Mouse (Mus musculus) heart, embryonic 14.5 days (tissue): Measurements from ENCODE around the gene Arntl. TPM values are rescaled to one million over a fixed set of nuclear protein-coding genes. Genes with fewer than 3 reads are reported as not detected.

Source experiments
- ATAC-seq: fragments of 200-750 bp; cut with Nextera tagmentation; 2 replicates; pipeline ENCODE4 v1.8.0; 2017; ENCODE audit warnings: low read depth, moderate TSS enrichment; ENCODE audit not compliant: insufficient number of reproducible peaks, insufficient read depth, low FRiP score
- H3K27ac ChIP-seq, 2 experiments: fragments of 200-500 bp in 1 of 2; fragments of 300-500 bp in 1 of 2; sonication (generic) in 1 of 2; replicated peaks in 1 of 2; 2 replicates each; pipeline ENCODE4 v1.5.1; 2012 to 2014; ENCODE audit warnings: low read depth in 2 of 2, low read length in 2 of 2, control low read depth in 1 of 2, mild to moderate bottlenecking in 1 of 2, mixed read lengths in 1 of 2; ENCODE audit not compliant: control insufficient read depth in 1 of 2, insufficient read depth in 1 of 2
- H3K27me3 ChIP-seq: fragments of 300-500 bp; sonication (generic); 2 replicates; pipeline ENCODE4 v1.6.1; 2014; ENCODE audit warnings: mild to moderate bottlenecking, low read length, control low read depth; ENCODE audit not compliant: control insufficient read depth, insufficient read depth
- H3K36me3 ChIP-seq: fragments of 300-500 bp; sonication (generic); 2 replicates; pipeline ENCODE4 v1.6.1; 2014; ENCODE audit warnings: mild to moderate bottlenecking, control low read depth, low read length, mixed read lengths; ENCODE audit not compliant: control insufficient read depth, insufficient read depth
- H3K4me1 ChIP-seq, 2 experiments: fragments of 200-500 bp in 1 of 2; fragments of 300-500 bp in 1 of 2; sonication (generic) in 1 of 2; 2 replicates each; pipeline ENCODE4 v1.6.1; 2012 to 2014; ENCODE audit warnings: low read length in 2 of 2, control low read depth in 1 of 2, mixed read lengths in 1 of 2; ENCODE audit not compliant: control insufficient read depth in 2 of 2, insufficient read depth in 2 of 2
- H3K4me2 ChIP-seq: fragments of 300-500 bp; sonication (generic); 2 replicates; pipeline ENCODE4 v1.6.1; 2014; ENCODE audit warnings: mild to moderate bottlenecking, low read length
- H3K4me3 ChIP-seq, 2 experiments: fragments of 200-500 bp in 1 of 2; fragments of 300-500 bp in 1 of 2; sonication (generic) in 1 of 2; 2 replicates each; pipeline ENCODE4 v1.5.1; 2012 to 2014; ENCODE audit warnings: low read length in 2 of 2, mild to moderate bottlenecking in 2 of 2, control low read depth in 1 of 2, low read depth in 1 of 2, moderate library complexity in 1 of 2; ENCODE audit not compliant: control insufficient read depth in 1 of 2, insufficient read depth in 1 of 2
- H3K9ac ChIP-seq: fragments of 300-500 bp; sonication (generic); 2 replicates; pipeline ENCODE4 v1.6.1; 2014; ENCODE audit warnings: mild to moderate bottlenecking, low read length
- H3K9me3 ChIP-seq: fragments of 300-500 bp; sonication (generic); 2 replicates; pipeline ENCODE4 v1.6.1; 2016; ENCODE audit warnings: low read length, control low read depth; ENCODE audit not compliant: control insufficient read depth
- WGBS: fragments of 180-500 bp; shearing (Covaris S2); extraction: QIAGEN DNeasy Blood & Tissue Kit; methylation state at CpG from one replicate; pipeline ENCODE4 v1.1.7; 2014; 5-methylcytosine and 5-hydroxymethylcytosine counted together
- polyA plus RNA-seq: library from polyadenylated mRNA; unstranded; fragments of >200 nt; fragmentation: Nextera tagmentation; extraction: Ambion mirVana; gene quantifications from 2 replicates; pipeline ENCODE4 v1.2.1, GENCODE M21; 2014

The Arntl gene
- polyA plus RNA-seq, 1 experiment from 2014 or later, result 8.4 TPM

GRCm38 (mm10) chr7:113178073-113178472 is 29.2 kb upstream of the Arntl start:
- no peaks in the 10 kb centered on the region for H3K4me1 ChIP-seq
- H3K36me3 ChIP-seq, result no peaks in the 10 kb centered on the region
- no peaks in the 10 kb centered on the region for H3K27me3 ChIP-seq
- H3K4me2 ChIP-seq, result no peak overlapping the region
- no peak for ATAC-seq
- H3K27ac ChIP-seq, result no peak overlapping the region
- 86% methylated on average over 6 of the region's 6 CpGs for WGBS
- H3K9me3 ChIP-seq, result no peaks in the 10 kb centered on the region
- no peak overlapping the region for H3K9ac ChIP-seq
- no peak overlapping the region for H3K4me3 ChIP-seq

GRCm38 (mm10) chr7:113183787-113184186 is 23.5 kb upstream of the Arntl start:
- no peaks in the 10 kb centered on the region for H3K36me3 ChIP-seq
- no peaks in the 10 kb centered on the region for H3K27me3 ChIP-seq
- H3K9ac ChIP-seq, result no peak overlapping the region
- ATAC-seq, result no peak
- 77% methylated on average over 8 of the region's 8 CpGs for WGBS
- peaks cover 6 to 11% of the 10 kb centered on the region in 2 experiments for H3K4me1 ChIP-seq
- no peak overlapping the region for H3K4me2 ChIP-seq
- no peak overlapping the region for H3K27ac ChIP-seq
- no peaks in the 10 kb centered on the region for H3K9me3 ChIP-seq
- H3K4me3 ChIP-seq, result no peak overlapping the region

GRCm38 (mm10) chr7:113185056-113185455 is 22.2 kb upstream of the Arntl start:
- no peak overlapping the region for H3K4me2 ChIP-seq
- no peak overlapping the region for H3K9ac ChIP-seq
- no peak for ATAC-seq
- no peak overlapping the region for H3K4me3 ChIP-seq
- H3K27ac ChIP-seq, result no peak overlapping the region
- H3K9me3 ChIP-seq, result no peaks in the 10 kb centered on the region
- no peaks in the 10 kb centered on the region for H3K27me3 ChIP-seq
- H3K4me1 ChIP-seq, result peaks cover 6 to 11% of the 10 kb centered on the region in 2 experiments
- no peaks in the 10 kb centered on the region for H3K36me3 ChIP-seq

GRCm38 (mm10) chr7:113186041-113186800 is 21.0 kb upstream of the Arntl start:
- Histone ChIP-seq H3K4me2 (no peak overlapping the region), H3K27ac (no peak overlapping the region), H3K36me3 (no peaks in the 10 kb centered on the region), H3K9ac (no peak overlapping the region), H3K4me1 (peaks cover 6 to 11% of the 10 kb centered on the region in 2 experiments), H3K4me3 (no peak overlapping the region), H3K27me3 (no peaks in the 10 kb centered on the region), H3K9me3 (peaks cover 6% of the 10 kb centered on the region; the same call in 1 of the 2 replicates)
- WGBS, result 38% methylated on average over 10 of the region's 10 CpGs
- ATAC-seq, result no peak

- Histone ChIP-seq H3K27ac (no peak overlapping the region), H3K9ac (no peak overlapping the region), H3K27me3 (no peaks in the 10 kb centered on the region), H3K9me3 (peaks cover 6% of the 10 kb centered on the region; the same call in 1 of the 2 replicates), H3K4me2 (no peak overlapping the region), H3K4me3 (no peak overlapping the region), H3K4me1 (peaks cover 6 to 11% of the 10 kb centered on the region in 2 experiments), H3K36me3 (no peaks in the 10 kb centered on the region)
- 46% methylated on average over 2 of the region's 2 CpGs for WGBS
- ATAC-seq, result no peak
Measured at GRCm38 (mm10) chr7:113188091-113188490, 19.2 kb upstream of the Arntl start.

GRCm38 (mm10) chr7:113188566-113188965 is 18.7 kb upstream of the Arntl start:
- no peaks in the 10 kb centered on the region for H3K36me3 ChIP-seq
- H3K4me1 ChIP-seq, result peaks cover 6 to 11% of the 10 kb centered on the region in 2 experiments
- no peak overlapping the region for H3K27ac ChIP-seq
- peaks cover 6% of the 10 kb centered on the region; the same call in 1 of the 2 replicates for H3K9me3 ChIP-seq
- no peak overlapping the region for H3K4me3 ChIP-seq
- WGBS, result 56% methylated on average over 9 of the region's 9 CpGs
- no peak overlapping the region for H3K4me2 ChIP-seq
- H3K27me3 ChIP-seq, result no peaks in the 10 kb centered on the region
- no peak overlapping the region for H3K9ac ChIP-seq
- ATAC-seq, result no peak

- no peaks in the 10 kb centered on the region for H3K27me3 ChIP-seq
- peaks cover 6% of the 10 kb centered on the region; the same call in 1 of the 2 replicates for H3K9me3 ChIP-seq
- peaks cover 0 to under 1% of the 10 kb centered on the region in 2 experiments; a peak in 1 of 4 replicates for H3K4me1 ChIP-seq
- H3K4me3 ChIP-seq, result no peak overlapping the region
- ATAC-seq, result no peak
- WGBS, result 50% methylated on average over 1 of the region's 1 CpGs
- H3K27ac ChIP-seq, result no peak overlapping the region
- H3K9ac ChIP-seq, result no peak overlapping the region
- H3K36me3 ChIP-seq, result no peaks in the 10 kb centered on the region
- no peak overlapping the region for H3K4me2 ChIP-seq
Measured at GRCm38 (mm10) chr7:113191787-113192186, 15.5 kb upstream of the Arntl start.
